Mouse (Mus musculus) testis, adult 2 months (tissue): ENCODE data around the gene Tcf3. TPM values are rescaled to one million over a fixed set of nuclear protein-coding genes. Genes with fewer than 3 reads are reported as not detected.

Experiments used
- H3K27ac ChIP-seq: fragments of 200-500 bp; 2 replicates; pipeline ENCODE4 v1.5.1; 2012; ENCODE audit warnings: low read depth, low read length; ENCODE audit not compliant: control insufficient read depth, insufficient read depth
- H3K27me3 ChIP-seq: fragments of 200-500 bp; 2 replicates; pipeline ENCODE4 v1.6.1; 2012; ENCODE audit warnings: mild to moderate bottlenecking, low read length, moderate library complexity; ENCODE audit not compliant: control insufficient read depth, insufficient read depth
- H3K36me3 ChIP-seq: fragments of 200-500 bp; 2 replicates; pipeline ENCODE4 v1.6.1; 2012; ENCODE audit warnings: mild to moderate bottlenecking, low read length; ENCODE audit not compliant: control insufficient read depth, insufficient read depth
- H3K4me1 ChIP-seq: fragments of 200-500 bp; 2 replicates; pipeline ENCODE4 v1.6.1; 2012; ENCODE audit warnings: low read length; ENCODE audit not compliant: control insufficient read depth, insufficient read depth
- H3K4me3 ChIP-seq: fragments of 200-500 bp; 2 replicates; pipeline ENCODE4 v1.5.1; 2012; ENCODE audit warnings: low read depth, mild to moderate bottlenecking, low read length, moderate library complexity, mixed read lengths; ENCODE audit not compliant: control insufficient read depth
- CTCF ChIP-seq: fragments of 200-500 bp; IDR thresholded peaks from 2 replicates; pipeline ENCODE4 v1.5.1; 2012; ENCODE audit warnings: low read depth, mild to moderate bottlenecking, inconsistent platforms, low read length, moderate library complexity; ENCODE audit not compliant: control insufficient read depth, insufficient read depth, insufficient replicate concordance
- POLR2A ChIP-seq: fragments of 200-500 bp; IDR thresholded peaks from 2 replicates; pipeline ENCODE4 v1.6.1; 2012; ENCODE audit warnings: low read depth, mild to moderate bottlenecking, inconsistent platforms, low read length, moderate library complexity; ENCODE audit not compliant: control insufficient read depth
- polyA plus RNA-seq: library from polyadenylated mRNA; depleted of rRNA; stranded (reverse); fragments of >200 nt; gene quantifications from 2 replicates; pipeline ENCODE4 v1.2.3, GENCODE M21; 2012; rRNA removed

The Tcf3 gene
- polyA plus RNA-seq, 1 experiment = 14.9 TPM

- no peak overlapping the region for H3K27ac ChIP-seq
- TF ChIP-seq POLR2A (no peak), CTCF (no peak)
- no peaks in the 10 kb centered on the region for H3K27me3 ChIP-seq
- no peaks in the 10 kb centered on the region for H3K36me3 ChIP-seq
- no peak overlapping the region for H3K4me3 ChIP-seq
- peaks cover under 1% of the 10 kb centered on the region for H3K4me1 ChIP-seq
Observed at GRCm38 (mm10) chr10:80363734-80364133, 69.7 kb downstream of the Tcf3 start.

Other genes with a start within 250 kb of the Tcf3 start
- 282 and 295 TPM in 2 replicates for gene Mum1, start 207.2 kb downstream of the Tcf3 start, polyA plus RNA-seq
- gene Ndufs7, start 184.5 kb downstream of the Tcf3 start, polyA plus RNA-seq = 105 and 132 TPM in 2 replicates
- 38.5 and 39.6 TPM in 2 replicates for gene Gamt, start 172.6 kb downstream of the Tcf3 start, polyA plus RNA-seq
- gene Dazap1, start 172.2 kb downstream of the Tcf3 start, polyA plus RNA-seq = 97.5 and 114 TPM in 2 replicates
- gene Rps15, start 141.2 kb downstream of the Tcf3 start, polyA plus RNA-seq = 672 and 893 TPM in 2 replicates
- 1.4 and 1.8 TPM in 2 replicates for gene Apc2, start 137.7 kb downstream of the Tcf3 start, polyA plus RNA-seq
- 11.3 and 13.1 TPM in 2 replicates for gene 2310011J03Rik, start 113.1 kb downstream of the Tcf3 start, polyA plus RNA-seq
- gene Pcsk4, start 104.1 kb downstream of the Tcf3 start, polyA plus RNA-seq = 324 and 326 TPM in 2 replicates
- gene Reep6, start 103.7 kb downstream of the Tcf3 start, polyA plus RNA-seq = 698 and 732 TPM in 2 replicates
- gene Adamtsl5, start 85.2 kb downstream of the Tcf3 start, polyA plus RNA-seq = 3.3 and 4.1 TPM in 2 replicates
- gene Plk5, start 77.2 kb downstream of the Tcf3 start, polyA plus RNA-seq = 1.3 and 1.7 TPM in 2 replicates
- gene Mex3d, start 46.0 kb downstream of the Tcf3 start, polyA plus RNA-seq = 596 and 686 TPM in 2 replicates
- gene Mbd3, start 34.1 kb downstream of the Tcf3 start, polyA plus RNA-seq = 135 and 153 TPM in 2 replicates
- 446 and 549 TPM in 2 replicates for gene Uqcr11, start 26.8 kb downstream of the Tcf3 start, polyA plus RNA-seq
- gene Onecut3, start 61.2 kb upstream of the Tcf3 start, polyA plus RNA-seq = 0.43 and 0.52 TPM in 2 replicates
- 1,123 and 1,230 TPM in 2 replicates for gene Atp8b3, start 105.5 kb upstream of the Tcf3 start, polyA plus RNA-seq
- 201 and 214 TPM in 2 replicates for gene Rexo1, start 127.9 kb upstream of the Tcf3 start, polyA plus RNA-seq
- 7.5 and 7.7 TPM in 2 replicates for gene Klf16, start 143.7 kb upstream of the Tcf3 start, polyA plus RNA-seq
- gene Abhd17a, start 156.7 kb upstream of the Tcf3 start, polyA plus RNA-seq = 246 and 291 TPM in 2 replicates
- 58.8 and 61.6 TPM in 2 replicates for gene Scamp4, start 169.2 kb upstream of the Tcf3 start, polyA plus RNA-seq
- 46.6 and 56.1 TPM in 2 replicates for gene Adat3, start 169.2 kb upstream of the Tcf3 start, polyA plus RNA-seq
- 1.9 and 2.1 TPM in 2 replicates for gene Gm49322, start 172.4 kb upstream of the Tcf3 start, polyA plus RNA-seq
- gene Csnk1g2, start 189.2 kb upstream of the Tcf3 start, polyA plus RNA-seq = 1,079 and 1,184 TPM in 2 replicates
- 18.9 and 20.5 TPM in 2 replicates for gene Btbd2, start 223.4 kb upstream of the Tcf3 start, polyA plus RNA-seq
- 53.5 and 60.4 TPM in 2 replicates for gene Mknk2, start 244.5 kb upstream of the Tcf3 start, polyA plus RNA-seq